Mouse (Mus musculus): Measurements from ENCODE around the gene Ndfip2. TPM values are rescaled to one million over a fixed set of nuclear protein-coding genes. Genes with fewer than 3 reads are reported as not detected.

Gene Ndfip2
- total and polyA plus RNA-seq, 3 experiments: 13.7 to 26.3 TPM; not detected in 1

- no peak for TF ChIP-seq MYB (IDR thresholded peaks at IDR 0.05; ENCODE audit: low read depth, low read length)
- TF ChIP-seq MXI1 (IDR thresholded peaks at IDR 0.05; ENCODE audit: low read depth, low read length): no peak
- no peak for TF ChIP-seq EP300 (IDR thresholded peaks at IDR 0.05; ENCODE audit: low read depth in 1 of 2, low read length in 2 of 2)
- TF ChIP-seq MYC (IDR thresholded peaks at IDR 0.05; ENCODE audit: low read depth, low read length): no peak
- no peak for TF ChIP-seq USF2 (IDR thresholded peaks at IDR 0.05; ENCODE audit: borderline replicate concordance in 1 of 2, insufficient read depth in 1 of 2, low read depth in 1 of 2, low read length in 2 of 2)
- no peak for TF ChIP-seq SIN3A (IDR thresholded peaks at IDR 0.05; ENCODE audit: low read length)
- no peak for TF ChIP-seq TBP (IDR thresholded peaks at IDR 0.05; ENCODE audit: low read depth, low read length)
- TF ChIP-seq MAX (IDR thresholded peaks at IDR 0.05; ENCODE audit: low read length): no peak
- no peak for TF ChIP-seq ZKSCAN1 (IDR thresholded peaks at IDR 0.05; ENCODE audit: low read depth, low read length)
- TF ChIP-seq ZC3H11A (IDR thresholded peaks at IDR 0.05; ENCODE audit: low read depth, low read length): no peak
- Histone ChIP-seq H3K36me3 (ENCODE audit: control insufficient read depth in 1 of 2, insufficient read depth in 2 of 2, low read length in 2 of 2) (peaks cover 0 to 4% of the 10 kb centered on the region in 2 experiments; a peak in 2 of 4 replicates), H3K9ac (ENCODE audit: control insufficient read depth, low read depth, low read length, poor library complexity, severe bottlenecking) (no peak overlapping the region), H3K27ac (ENCODE audit: control insufficient read depth, low read depth, low read length) (no peak overlapping the region), H3K27me3 (ENCODE audit: control insufficient read depth in 1 of 2, insufficient read depth in 2 of 2, low read length in 2 of 2) (no peaks in the 10 kb centered on the region), H3K79me2 (ENCODE audit: control insufficient read depth, insufficient read depth, low read length, poor library complexity) (peaks cover 3% of the 10 kb centered on the region; the same call in 1 of the 2 replicates), H3K4me3 (ENCODE audit: control insufficient read depth in 1 of 2, insufficient read depth in 1 of 2, low read depth in 2 of 2, low read length in 2 of 2) (no peak overlapping the region), H3K9me3 (replicated peaks; ENCODE audit: insufficient read depth, low read length) (no peaks in the 10 kb centered on the region), H3K4me1 (ENCODE audit: control insufficient read depth in 1 of 2, insufficient read depth in 2 of 2, low read length in 2 of 2) (peaks cover 0 to 2% of the 10 kb centered on the region in 2 experiments; a peak in 2 of 4 replicates)
- no peak for DNase-seq (ENCODE audit: low read depth, low spot score)
Measured at GRCm38 (mm10) chr14:105284062-105284461, 25.7 kb downstream of the Ndfip2 start.

DNA sequence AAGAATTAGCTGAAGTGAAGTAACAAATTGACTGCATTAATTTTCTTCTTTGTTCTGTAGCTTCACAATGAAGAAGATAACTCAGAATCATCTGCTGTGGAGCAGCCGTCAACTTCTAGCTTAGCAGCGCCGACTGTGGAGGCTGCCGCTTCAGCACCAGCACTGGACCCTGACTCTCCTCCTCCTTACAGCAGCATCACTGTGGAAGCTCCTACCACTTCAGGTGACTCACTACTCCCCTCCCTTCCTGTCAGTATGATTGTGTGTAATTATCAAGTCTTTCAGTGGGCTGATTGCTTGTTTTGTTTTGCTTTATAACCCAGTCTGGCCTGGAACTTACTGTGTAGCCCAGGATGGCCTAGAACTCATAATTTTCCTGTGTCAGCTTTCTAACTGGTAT is 29.2 kb downstream of the Ndfip2 start:
- peaks cover 1% of the 10 kb centered on the region; the same call in 1 of the 2 replicates for H3K79me2 ChIP-seq (ENCODE audit: control insufficient read depth, insufficient read depth, low read length, poor library complexity)
- H3K9ac ChIP-seq (ENCODE audit: control insufficient read depth, low read depth, low read length, poor library complexity, severe bottlenecking): no peak overlapping the region
- peaks cover 0 to 4% of the 10 kb centered on the region in 2 experiments; a peak in 2 of 4 replicates for H3K36me3 ChIP-seq (ENCODE audit: control insufficient read depth in 1 of 2, insufficient read depth in 2 of 2, low read length in 2 of 2)
- H3K4me1 ChIP-seq (ENCODE audit: control insufficient read depth in 1 of 2, insufficient read depth in 2 of 2, low read length in 2 of 2): peaks cover 0 to 2% of the 10 kb centered on the region in 2 experiments; a peak in 2 of 4 replicates
- no peak overlapping the region for H3K4me3 ChIP-seq (ENCODE audit: control insufficient read depth in 1 of 2, insufficient read depth in 1 of 2, low read depth in 2 of 2, low read length in 2 of 2)
- H3K27me3 ChIP-seq (ENCODE audit: control insufficient read depth in 1 of 2, insufficient read depth in 2 of 2, low read length in 2 of 2): no peaks in the 10 kb centered on the region
- H3K9me3 ChIP-seq (replicated peaks; ENCODE audit: insufficient read depth, low read length): no peaks in the 10 kb centered on the region
- no peak for DNase-seq (ENCODE audit: low read depth, low spot score)
- H3K27ac ChIP-seq (ENCODE audit: control insufficient read depth, low read depth, low read length): no peak overlapping the region; the same call in 1 of the 2 replicates
- TF ChIP-seq POLR2AphosphoS2 (IDR thresholded peaks at IDR 0.05; ENCODE audit: low read length) (no peak), GABPA (IDR thresholded peaks at IDR 0.05; ENCODE audit: low read depth, low read length) (no peak), CTCF (IDR thresholded peaks at IDR 0.05 in 2 of 3, conservative IDR thresholded peaks at IDR 0.05 in 1 of 3; ENCODE audit: control insufficient read depth in 1 of 3, insufficient read depth in 1 of 3, low read depth in 2 of 3, low read length in 3 of 3, poor library complexity in 1 of 3, severe bottlenecking in 1 of 3) (no peak), TBP (IDR thresholded peaks at IDR 0.05; ENCODE audit: low read depth, low read length) (no peak), UBTF (IDR thresholded peaks at IDR 0.05; ENCODE audit: borderline replicate concordance, insufficient read depth, low read depth, low read length) (no peak), KAT2A (conservative IDR thresholded peaks at IDR 0.05; ENCODE audit: low read depth, low read length) (no peak), MAZ (IDR thresholded peaks at IDR 0.05; ENCODE audit: low read depth, low read length) (no peak), CHD1 (IDR thresholded peaks at IDR 0.05; ENCODE audit: low read depth, low read length) (no peak), RCOR1 (IDR thresholded peaks at IDR 0.05; ENCODE audit: low read depth, low read length) (no peak), MAX (IDR thresholded peaks at IDR 0.05; ENCODE audit: low read length) (no peak), MXI1 (IDR thresholded peaks at IDR 0.05; ENCODE audit: low read depth, low read length) (no peak), USF2 (IDR thresholded peaks at IDR 0.05; ENCODE audit: borderline replicate concordance in 1 of 2, insufficient read depth in 1 of 2, low read depth in 1 of 2, low read length in 2 of 2) (no peak), MAFK (IDR thresholded peaks at IDR 0.05; ENCODE audit: borderline replicate concordance, low read depth, low read length) (no peak), ZKSCAN1 (IDR thresholded peaks at IDR 0.05; ENCODE audit: low read depth, low read length) (no peak), ZMIZ1 (IDR thresholded peaks at IDR 0.05; ENCODE audit: low read depth, low read length) (no peak)
